Mouse (Mus musculus): ENCODE results near the gene F2rl2.
A peak's percentile ranks its signal among the peaks of the same experiment; 100 is the strongest.

Gene F2rl2

GRCm38 (mm10) chr13:95696654-95697163 lies at the start of gene F2rl2:
F2rl2 (plus strand) TSS chr13:95696853.
- no peak for DNase-seq (ENCODE audit: extremely low read depth, insufficient read length, low spot score)

DNA sequence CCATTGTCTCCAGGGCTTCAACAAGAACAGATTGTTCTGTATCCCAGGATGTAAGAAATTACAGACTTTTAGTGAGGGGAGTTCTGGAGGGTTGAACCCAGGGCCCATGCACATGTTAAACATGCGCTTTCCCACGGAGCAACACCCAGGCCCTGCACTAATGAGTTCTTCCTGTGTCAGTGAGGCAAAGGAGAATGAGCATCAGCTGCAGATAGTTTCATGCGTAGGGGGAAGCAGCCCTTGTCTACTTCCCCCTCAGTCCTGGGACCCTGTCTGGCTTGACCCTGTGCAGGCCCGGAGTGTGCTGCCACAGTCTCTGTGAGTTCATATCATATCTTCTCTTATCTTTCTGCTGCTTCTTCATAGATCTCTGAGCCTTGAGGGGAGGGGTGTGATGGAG lies 49.4 kb upstream of the F2rl2 start:
- no peak for DNase-seq (ENCODE audit: extremely low read depth, insufficient read length, low spot score)

GRCm38 (mm10) chr13:95649941-95650340 lies 46.7 kb upstream of the F2rl2 start:
- DNase-seq (ENCODE audit: extremely low read depth, insufficient read length, low spot score), result no peak

DNA sequence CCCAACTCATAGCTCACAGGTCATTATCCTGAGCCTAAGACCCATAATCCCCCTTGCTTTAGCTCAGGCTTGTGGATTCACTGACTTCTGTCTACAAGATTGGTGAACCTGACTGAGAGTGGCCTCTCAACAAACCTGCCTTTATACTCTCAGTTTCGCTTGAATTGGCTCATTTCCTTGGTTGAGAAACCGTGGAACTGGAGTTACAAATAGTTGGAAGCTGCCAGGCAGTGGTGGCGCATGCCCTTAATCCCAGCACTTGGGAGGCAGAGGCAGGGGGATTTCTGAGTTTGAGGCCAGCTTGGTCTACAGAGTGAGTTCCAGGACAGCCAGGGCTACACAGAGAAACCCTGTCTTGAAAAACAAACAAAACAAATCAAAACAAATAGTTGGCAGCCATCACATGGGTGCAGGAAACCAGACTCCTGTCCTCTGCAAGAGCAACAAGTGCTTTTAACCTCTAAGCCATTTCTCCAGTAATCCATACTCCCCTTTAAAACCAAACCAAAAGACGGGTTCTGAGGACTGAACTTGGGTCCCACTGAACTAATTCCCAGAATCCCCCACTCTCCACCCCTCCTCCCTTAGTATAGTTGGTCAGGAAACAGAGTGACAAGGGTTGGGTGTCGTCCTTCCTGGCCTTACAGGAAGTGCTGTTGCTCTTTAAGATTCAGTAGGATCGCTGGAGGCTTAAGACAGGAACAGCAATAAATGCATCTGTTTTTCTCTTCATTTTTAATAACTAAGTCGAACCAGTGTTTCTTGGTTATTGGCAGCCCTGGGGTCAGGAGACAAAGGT lies 44.6 kb upstream of the F2rl2 start:
- DNase-seq (ENCODE audit: extremely low read depth, insufficient read length, low spot score), result no peak

DNA sequence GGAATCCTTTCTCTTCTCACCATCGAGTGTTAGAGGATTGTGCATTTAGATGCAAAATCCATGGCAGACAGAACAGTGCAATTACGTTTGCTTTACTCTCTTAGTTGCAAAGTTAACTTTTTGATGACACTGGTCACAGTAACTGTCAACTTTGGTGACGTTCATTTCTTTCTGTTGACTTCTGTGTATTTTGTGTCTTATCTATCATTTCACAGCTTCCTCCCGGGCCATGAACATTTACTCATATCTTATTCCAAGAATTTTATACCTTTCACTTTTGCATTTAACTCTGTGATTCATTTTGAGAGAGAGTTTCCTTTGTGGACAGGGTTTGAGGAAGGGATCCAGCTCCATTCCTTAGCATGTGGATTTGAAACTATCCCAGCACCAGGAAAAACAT lies 43.0 kb upstream of the F2rl2 start:
- DNase-seq (ENCODE audit: extremely low read depth, insufficient read length, low spot score), result no peak

DNA sequence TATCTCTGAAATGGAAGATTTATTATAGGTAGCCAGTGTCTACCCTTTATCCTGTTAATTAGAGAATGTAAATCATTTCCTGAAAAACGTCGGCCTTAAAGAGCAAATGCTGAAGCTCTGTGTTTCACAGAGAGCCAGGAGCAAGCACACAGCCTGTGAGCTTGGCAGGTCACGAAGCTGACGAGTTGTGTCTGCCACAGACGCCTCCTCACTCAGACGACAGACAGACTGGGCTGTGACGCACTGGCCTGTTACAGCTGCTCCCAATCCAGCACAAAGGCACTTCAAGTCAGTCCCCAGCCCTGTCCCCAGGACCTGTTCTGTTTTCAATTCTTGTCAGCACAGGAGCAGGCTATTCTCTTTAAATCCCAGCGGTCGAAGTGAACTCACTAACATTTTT lies 41.4 kb upstream of the F2rl2 start:
- no peak for DNase-seq (ENCODE audit: extremely low read depth, insufficient read length, low spot score)

DNA sequence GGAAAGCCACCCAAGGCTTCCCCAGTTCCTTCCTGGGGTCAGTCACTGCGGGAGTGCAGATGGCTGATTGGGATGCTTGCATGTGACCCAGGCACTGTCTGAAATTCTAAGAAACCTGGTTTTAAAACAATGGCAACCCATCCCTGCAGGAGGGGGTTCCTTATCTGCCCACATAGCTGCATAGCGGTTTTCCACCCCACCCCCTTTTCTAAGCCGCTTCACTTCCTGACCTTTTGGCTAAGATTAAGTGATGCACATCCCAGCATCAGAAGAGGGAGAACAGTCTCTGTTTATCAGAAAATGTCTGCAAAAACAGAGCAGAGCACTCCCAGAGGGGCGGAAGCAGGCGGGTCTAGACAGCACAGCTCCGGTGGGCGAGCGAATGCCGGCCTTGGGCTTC lies 39.5 kb upstream of the F2rl2 start:
- no peak for DNase-seq (ENCODE audit: extremely low read depth, insufficient read length, low spot score)

DNA sequence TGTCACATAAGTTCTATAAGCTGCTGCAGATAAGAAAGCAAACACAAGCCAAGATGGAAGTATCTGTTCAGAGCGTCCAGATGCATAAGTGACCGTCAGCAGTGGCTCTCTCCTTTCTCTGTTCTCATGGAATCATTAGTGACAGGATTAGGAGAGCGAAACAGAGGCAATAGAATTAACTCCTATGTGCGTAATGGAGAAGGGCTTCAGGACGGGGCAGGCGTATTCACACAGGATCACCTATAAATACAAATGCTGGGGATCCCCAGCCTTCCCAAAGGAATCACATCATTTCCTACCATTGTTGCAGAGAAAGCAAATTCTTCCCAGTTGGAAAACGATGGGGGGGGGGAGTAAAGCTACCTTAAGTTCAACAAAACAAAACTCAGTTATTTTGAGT lies 37.2 kb upstream of the F2rl2 start:
- no peak for DNase-seq (ENCODE audit: extremely low read depth, insufficient read length, low spot score)

GRCm38 (mm10) chr13:95663834-95664233 lies 32.8 kb upstream of the F2rl2 start:
- DNase-seq (ENCODE audit: extremely low read depth, insufficient read length, low spot score), result no peak

- no peak for DNase-seq (ENCODE audit: extremely low read depth, insufficient read length, low spot score)
These were observed 30.9 kb upstream of the F2rl2 start for GRCm38 (mm10) chr13:95665644-95666356.

GRCm38 (mm10) chr13:95667260-95667659 lies 29.4 kb upstream of the F2rl2 start:
- DNase-seq (ENCODE audit: extremely low read depth, insufficient read length, low spot score), result peak; percentile 20

DNA sequence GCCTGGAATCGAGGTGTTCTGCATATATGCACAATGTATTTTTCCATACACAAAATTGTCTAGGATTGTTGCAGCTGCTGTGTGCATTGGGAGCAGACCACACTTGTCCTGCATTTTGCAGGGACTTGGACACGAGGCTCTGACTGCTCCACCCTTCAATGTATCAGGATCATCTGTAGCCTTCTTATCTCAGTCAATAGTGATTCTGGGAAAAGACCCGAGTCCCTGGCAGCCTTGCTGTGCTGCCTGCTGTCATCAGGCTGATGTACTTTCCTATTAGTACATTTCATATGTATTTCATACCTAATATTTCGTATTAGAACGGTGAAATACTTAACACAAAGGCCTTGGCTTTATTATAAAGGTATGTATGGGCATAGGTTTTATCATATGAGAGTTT lies 26.1 kb upstream of the F2rl2 start:
- DNase-seq (ENCODE audit: extremely low read depth, insufficient read length, low spot score), result no peak

GRCm38 (mm10) chr13:95671108-95671897 lies 25.4 kb upstream of the F2rl2 start:
- DNase-seq (ENCODE audit: extremely low read depth, insufficient read length, low spot score), result no peak

- no peak for DNase-seq (ENCODE audit: extremely low read depth, insufficient read length, low spot score)
These were observed 24.3 kb upstream of the F2rl2 start for GRCm38 (mm10) chr13:95672372-95672771.

DNA sequence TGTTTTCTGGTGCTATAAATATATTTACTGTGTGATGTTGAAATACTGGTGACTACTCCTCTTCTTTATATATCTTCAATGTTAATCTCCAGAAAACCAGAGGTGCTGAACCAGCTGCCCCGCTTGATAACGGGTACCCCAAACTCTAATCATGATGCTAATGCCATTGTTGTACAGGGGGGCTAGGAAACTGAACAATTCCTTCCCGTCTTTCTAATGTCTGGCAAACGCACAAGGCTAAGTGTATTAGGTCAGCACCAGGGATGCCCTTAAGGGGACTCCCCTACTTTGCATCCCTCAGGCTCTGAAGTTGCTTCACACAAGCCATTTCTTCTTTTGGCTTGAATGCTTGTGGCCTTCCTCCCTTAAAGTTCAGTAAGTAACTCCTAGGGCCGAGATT lies 17.6 kb upstream of the F2rl2 start:
- no peak for DNase-seq (ENCODE audit: extremely low read depth, insufficient read length, low spot score)

DNA sequence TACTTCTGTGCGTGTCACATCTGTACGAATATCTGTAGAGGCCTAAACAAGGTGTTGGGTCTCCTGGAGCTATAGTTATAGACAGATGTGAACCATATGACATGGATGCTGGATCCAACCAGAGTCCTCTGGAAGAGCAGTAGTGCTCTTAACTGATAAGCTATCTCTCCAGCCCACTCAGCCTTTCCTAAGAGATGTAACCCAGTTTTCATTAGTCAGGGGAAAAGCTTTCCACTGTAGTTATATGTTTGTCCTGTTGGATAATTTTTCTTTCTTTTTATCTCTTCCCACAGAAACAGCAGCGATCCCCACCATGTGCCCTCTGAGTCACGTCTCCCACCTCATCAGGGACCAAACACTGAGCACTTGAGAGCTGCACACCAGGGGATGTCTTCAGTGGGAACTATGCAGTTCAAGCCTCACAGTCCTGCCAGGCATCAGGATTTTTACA lies 17.1 kb upstream of the F2rl2 start:
- DNase-seq (ENCODE audit: extremely low read depth, insufficient read length, low spot score), result no peak

- no peak for DNase-seq (ENCODE audit: extremely low read depth, insufficient read length, low spot score)
These were observed 11.9 kb upstream of the F2rl2 start for GRCm38 (mm10) chr13:95684656-95685244.

DNA sequence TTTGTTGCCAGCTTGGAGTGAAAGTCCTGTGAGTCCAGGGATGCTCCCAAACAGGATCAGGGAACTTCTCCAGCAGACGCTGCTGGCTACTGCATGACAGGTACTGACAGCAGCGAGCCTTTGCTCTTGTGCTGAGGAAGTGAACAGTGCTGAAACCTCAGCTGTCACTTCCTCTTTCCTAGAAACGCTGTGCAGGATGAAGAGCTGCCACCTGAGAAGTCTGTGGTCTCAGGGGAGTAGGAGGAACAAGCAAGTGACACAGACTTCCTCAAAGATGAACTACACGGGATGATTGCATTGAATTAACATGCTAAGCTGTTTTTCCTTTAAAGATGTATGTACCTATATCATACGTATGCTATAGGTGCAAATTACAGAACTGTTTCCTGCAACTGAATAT lies 10.9 kb upstream of the F2rl2 start:
- no peak for DNase-seq (ENCODE audit: extremely low read depth, insufficient read length, low spot score)

DNA sequence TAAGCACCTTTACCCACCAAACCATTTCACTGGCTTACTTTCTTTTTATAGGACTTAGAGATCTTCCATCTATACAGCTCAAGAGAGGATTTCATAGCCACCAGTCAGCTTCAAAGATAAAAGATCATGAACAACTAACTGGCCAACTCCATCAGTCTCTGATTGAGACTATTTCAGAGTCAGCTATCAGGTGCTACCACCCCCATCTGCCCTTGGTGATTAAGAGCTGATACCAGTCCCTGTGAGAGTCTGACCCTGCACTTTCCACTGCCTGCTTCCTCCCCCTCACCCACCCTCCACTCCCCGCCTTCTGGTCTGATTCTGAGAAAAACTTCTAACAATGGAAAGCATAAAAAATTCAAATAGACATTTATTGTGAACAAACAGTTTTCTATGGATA lies 8.1 kb upstream of the F2rl2 start:
- no peak for DNase-seq (ENCODE audit: extremely low read depth, insufficient read length, low spot score)

DNA sequence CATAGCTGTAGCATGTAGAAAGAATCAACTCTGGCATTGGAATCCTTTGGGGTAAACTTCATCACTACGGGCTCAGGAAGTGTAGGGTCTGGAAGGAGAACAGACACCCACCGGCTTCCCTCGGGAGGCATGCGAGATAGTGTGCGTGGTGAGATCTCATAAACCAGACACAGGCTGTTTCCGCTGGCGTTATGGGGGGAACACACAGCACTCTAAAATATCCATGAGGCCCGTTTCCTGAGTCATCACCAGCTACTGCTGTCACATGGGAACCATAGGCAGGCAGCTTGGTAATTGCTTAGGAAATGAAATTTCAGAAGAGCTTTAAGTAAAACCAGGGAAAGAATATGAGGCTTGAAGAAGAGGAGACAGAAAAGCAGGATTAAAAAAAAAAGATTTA lies 4.5 kb upstream of the F2rl2 start:
- DNase-seq (ENCODE audit: extremely low read depth, insufficient read length, low spot score), result no peak

GRCm38 (mm10) chr13:95696120-95696653 lies 466 bp upstream of the F2rl2 start:
- no peak for DNase-seq (ENCODE audit: extremely low read depth, insufficient read length, low spot score)

All from 3134 (cell line).